Mouse (Mus musculus): ENCODE measurements at regions not wholly inside any gene's neighbourhood (a gene's known extent, or its start where the extent isn't known, plus 50 kb on each side); places are given as distances from the start of the nearest gene placed in this dataset.

DNA sequence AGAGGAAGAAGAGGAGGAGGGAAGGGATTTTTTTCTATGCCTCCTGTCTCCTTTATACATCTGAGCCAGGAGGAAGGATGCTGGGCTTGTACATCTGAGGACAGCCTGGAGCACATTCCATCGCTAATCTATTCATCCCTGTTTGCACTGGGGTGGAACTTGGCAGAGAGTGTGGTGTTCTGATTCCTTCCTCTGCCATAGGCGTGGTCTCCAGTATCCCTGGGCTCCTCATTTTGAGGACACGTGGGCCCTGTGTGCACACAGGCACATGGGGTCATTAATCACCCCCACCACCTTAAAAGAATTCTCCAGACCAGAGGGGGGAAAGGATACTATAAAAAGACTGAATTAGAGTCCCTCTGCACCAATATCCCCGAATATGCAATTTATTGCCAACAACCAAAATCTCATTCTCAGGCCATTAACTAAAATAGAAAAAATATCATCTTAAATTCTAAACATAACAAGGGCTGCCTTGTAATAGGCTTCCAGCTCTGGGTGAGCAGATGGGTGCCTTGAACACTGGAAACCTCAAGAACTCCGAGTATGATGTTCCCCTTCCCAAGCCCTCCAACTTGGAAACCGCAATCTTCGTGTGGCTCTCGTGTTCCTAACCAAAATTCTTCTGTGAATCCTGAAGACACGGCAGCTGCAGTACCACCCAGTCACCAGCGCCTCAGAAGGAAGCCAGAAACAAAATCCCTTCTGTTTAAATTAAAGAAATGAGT, 254.7 kb downstream of the Cxcl12 start:
- DNase-seq (ENCODE audit: low spot score), result no peak

GRCm38 (mm10) chr6:117426363-117426762, 258.0 kb downstream of the Cxcl12 start:
- no peak for DNase-seq (ENCODE audit: low spot score)

- no peak for DNase-seq (ENCODE audit: low spot score)
Observed at GRCm38 (mm10) chr6:117427351-117428142, 259.2 kb downstream of the Cxcl12 start.

DNA sequence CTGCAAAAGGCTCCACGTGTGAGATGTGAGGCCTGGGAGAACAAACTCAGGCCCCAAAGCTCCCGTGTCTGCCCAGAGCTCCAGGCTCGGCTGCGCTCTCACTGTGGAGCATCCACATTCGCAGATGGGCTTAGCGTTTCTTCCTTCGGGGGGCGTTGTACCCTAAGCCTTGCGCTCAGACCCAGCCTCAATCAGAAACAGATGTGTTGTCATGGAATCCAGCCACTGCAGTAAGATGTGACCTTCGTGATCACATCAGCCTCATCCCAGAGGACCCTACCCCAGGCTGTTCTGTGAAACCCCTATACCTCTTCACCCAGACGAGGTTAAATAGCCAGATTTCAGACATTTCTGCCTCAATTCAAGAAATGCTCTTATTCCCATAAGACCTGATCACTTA, 260.1 kb downstream of the Cxcl12 start:
- no peak for DNase-seq (ENCODE audit: low spot score)

DNA sequence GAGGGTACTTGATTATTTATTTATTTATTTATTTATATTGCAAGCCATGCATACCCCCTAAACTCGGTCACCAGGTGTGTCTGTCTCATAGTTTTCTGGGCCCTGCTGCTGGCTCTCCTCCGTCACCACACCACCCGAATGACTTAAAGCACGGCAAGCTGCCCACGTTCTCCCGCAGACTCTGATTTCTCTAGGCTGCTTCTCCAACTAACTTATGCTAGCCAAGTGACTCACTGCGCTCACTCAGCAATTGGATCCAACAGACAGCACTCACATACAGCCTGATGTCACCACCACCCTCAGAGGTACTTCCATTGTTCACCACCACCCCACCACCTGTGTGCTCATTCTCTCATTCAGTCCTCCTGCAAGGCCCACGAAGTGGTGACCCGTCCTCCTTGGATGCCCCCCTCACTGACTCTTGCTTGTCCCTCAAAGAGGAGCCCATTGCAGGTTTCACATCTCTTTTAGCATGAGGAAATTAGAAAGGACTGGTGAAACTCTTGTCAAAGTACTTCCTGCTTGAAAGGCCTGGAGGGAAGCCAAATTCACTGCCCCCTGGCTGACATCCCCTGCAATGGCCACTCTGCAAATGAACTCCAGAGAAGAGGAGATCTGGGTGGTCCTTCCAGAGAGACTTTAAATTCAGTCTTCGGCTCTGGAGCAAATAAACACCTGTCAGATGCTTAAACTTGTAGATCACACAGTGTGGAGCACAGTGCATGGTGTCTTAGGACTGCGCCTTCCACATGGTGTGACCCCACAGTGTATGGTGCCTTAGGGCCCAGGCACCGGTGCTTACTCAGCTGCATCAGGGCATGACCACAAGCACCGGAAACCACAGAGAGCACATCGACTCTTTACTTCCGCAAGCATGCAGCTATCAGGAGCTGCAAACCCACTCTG, 262.8 kb downstream of the Cxcl12 start:
- peak; percentile 35 for DNase-seq (ENCODE audit: low spot score)

GRCm38 (mm10) chr6:117436851-117437250, 268.5 kb downstream of the Cxcl12 start:
- no peak for DNase-seq (ENCODE audit: low spot score)

GRCm38 (mm10) chr6:117437411-117438101, 269.2 kb downstream of the Cxcl12 start:
- no peak for DNase-seq (ENCODE audit: low spot score)

DNA sequence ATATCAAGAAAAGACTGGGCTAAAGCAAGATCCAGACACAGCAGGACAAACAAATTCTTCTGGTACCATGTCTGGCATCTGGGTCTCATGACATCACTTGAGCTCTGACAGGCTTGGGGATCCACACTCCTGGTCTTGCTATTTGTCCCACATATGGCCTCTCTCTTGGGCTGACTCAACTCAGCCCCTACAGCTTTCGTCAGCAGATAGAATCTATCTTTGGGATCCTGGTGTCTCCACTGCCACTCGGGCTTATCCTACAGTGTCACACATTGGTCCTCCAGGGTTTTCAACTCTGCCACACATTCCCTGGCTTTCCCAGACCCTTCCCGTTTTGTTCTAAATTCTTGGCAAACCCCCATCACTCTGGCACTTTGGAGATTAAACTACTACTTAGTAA, 280.3 kb downstream of the Cxcl12 start:
- DNase-seq (ENCODE audit: low spot score), result no peak

- no peak for DNase-seq (ENCODE audit: low spot score)
Observed at GRCm38 (mm10) chr6:117451001-117451400, 282.7 kb downstream of the Cxcl12 start.

DNA sequence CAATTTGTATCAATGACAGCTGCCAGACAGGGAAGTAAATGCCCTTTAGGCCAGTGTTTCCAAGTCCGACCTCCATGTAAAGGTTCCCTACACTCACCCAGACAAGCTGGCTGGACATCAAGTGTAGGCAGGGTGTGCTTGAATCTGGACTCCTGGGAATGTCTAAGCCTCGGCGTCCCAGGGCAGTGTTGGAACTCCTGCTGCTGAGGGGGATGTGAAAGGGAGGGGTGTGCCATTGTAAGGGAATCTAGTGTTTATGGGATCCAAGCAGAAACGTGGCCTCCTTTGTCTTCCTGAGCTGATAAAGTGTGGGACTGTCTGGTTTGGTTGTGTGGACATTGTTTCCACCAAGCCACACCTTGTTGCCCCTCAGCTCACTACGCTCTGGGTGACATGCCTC, 291.9 kb downstream of the Cxcl12 start:
- DNase-seq (ENCODE audit: low spot score), result no peak

- DNase-seq (ENCODE audit: low spot score), result no peak
Observed at GRCm38 (mm10) chr6:117465165-117465564, 296.8 kb downstream of the Cxcl12 start.

GRCm38 (mm10) chr6:117465606-117466174, 297.4 kb downstream of the Cxcl12 start:
- DNase-seq (ENCODE audit: low spot score), result no peak

- DNase-seq (ENCODE audit: low spot score), result no peak
Observed at GRCm38 (mm10) chr6:117479376-117479775, 311.0 kb downstream of the Cxcl12 start.

DNA sequence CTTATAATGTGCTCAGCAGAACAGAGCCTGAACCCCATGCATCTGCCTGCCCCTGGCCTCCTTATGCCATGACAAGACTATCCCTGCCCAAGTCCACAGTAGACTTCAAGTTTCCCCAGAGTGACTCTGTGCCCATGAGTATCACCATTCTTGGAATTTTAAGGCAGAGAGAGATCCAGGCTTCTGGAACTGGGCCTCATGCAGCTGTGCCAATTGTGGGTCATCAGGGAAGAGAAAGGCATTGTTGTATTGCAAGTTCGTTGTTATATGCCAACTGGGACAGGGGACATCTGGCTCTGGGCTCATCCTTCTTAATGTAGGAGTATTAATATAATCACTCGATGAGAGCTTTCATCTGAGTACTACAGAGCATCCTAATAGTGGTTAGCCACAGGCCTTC, 312.1 kb downstream of the Cxcl12 start:
- no peak for DNase-seq (ENCODE audit: low spot score)

- no peak for DNase-seq (ENCODE audit: low spot score)
Observed at GRCm38 (mm10) chr6:117489161-117489560, 320.8 kb downstream of the Cxcl12 start.

- DNase-seq (ENCODE audit: low spot score), result no peak
Observed at GRCm38 (mm10) chr6:117489761-117490396, 321.5 kb downstream of the Cxcl12 start.

DNA sequence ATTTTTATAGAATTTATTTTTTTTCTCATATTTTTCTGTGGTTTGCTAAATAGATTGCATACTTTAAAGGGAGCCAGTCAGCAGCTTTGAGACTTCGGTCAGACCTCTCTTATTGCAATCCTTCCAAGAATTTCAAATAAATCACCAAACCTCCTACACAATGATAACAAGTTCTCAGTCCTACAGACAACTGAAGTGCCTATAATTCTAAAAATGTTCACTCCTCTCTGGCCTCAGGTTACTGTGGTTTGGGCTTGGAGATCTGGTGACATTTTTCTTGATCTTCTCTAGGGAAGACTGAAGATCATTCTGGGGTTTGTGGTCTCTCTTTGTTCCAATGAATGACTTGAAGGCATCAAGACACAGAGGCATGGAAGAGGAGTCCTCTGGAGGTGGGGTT, 326.6 kb downstream of the Cxcl12 start:
- no peak for DNase-seq (ENCODE audit: low spot score)

DNA sequence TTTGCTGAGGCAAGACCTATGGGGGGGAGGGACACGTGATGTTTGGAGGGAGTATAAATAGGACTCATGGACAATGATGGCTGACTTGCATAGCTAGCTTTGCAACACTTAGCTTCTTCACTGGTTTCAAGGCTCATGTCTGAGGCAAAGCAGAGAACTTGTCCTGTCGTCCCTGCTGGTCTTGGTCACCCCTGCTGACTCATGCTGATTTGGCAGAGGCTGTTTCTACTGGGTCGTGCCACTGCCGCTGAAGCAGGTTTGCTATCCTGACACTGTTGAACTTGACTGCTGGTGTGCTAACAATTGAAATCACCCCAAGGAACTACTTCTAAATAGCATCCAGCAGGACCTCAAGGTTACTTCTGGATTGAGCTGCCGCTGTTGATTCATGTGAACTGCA, 329.0 kb downstream of the Cxcl12 start:
- no peak for DNase-seq (ENCODE audit: low spot score)

GRCm38 (mm10) chr6:117497904-117498303, 329.6 kb downstream of the Cxcl12 start:
- DNase-seq (ENCODE audit: low spot score), result no peak

GRCm38 (mm10) chr6:117502346-117502745, 334.0 kb downstream of the Cxcl12 start:
- DNase-seq (ENCODE audit: low spot score), result no peak

DNA sequence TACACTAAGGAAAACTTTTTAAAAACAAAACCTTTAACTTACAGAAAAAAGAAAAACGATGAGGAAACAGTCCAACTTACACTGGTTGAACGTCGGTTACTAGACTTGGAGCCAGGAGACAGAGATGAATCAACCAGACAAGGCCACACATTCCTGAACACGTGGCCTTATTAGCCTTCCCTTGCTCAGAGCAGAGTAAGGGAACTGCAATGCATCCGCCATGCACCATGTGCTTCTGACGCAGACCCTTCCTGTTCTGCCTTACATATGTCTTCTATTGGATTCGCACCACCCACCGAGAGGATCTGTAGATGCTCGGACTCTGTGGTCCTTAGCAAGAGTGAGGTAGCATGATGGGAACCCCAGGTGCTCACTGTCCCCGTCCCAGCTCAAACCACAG, 336.2 kb upstream of the Zfp637 start:
- no peak for DNase-seq (ENCODE audit: low spot score)

Data from layer of hippocampus, adult 9-10 months (tissue).